ENCODE assay signal across 8 mouse cellular contexts in genomic region chr3:89315930-89316831, GRCm38 (mm10). TPM values are rescaled to one million over a fixed set of nuclear protein-coding genes. Genes with fewer than 3 reads are reported as not detected.
DNase-seq lines count a peak whose midpoint lies in the region; ATAC-seq and TF ChIP-seq lines count a peak whose summit lies in the region.

No protein-coding gene starts in this region.

- H3K9ac ChIP-seq in heart, postnatal 0 days (replicated peaks; ENCODE audit: low read depth, low read length), result no peak overlapping the region
- H3K9ac ChIP-seq in liver, embryonic 13.5 days, result no peak overlapping the region

- no peak overlapping the region for H3K27ac ChIP-seq in heart, postnatal 0 days (ENCODE audit: low read depth)
- no peak overlapping the region for H3K27ac ChIP-seq in liver, embryonic 13.5 days

- 0 out of 2 replicates have a peak, but pooled peaks have one; percentile 4 for ATAC-seq in heart, postnatal 0 days (ENCODE audit: insufficient read depth, low read depth)
- peak; percentile 21; the same call in 1 of the 2 replicates for ATAC-seq in liver, embryonic 13.5 days (ENCODE audit: low read depth)

- H3K4me3 ChIP-seq in heart, postnatal 0 days (ENCODE audit: low read depth, low read length), result 0 out of 2 replicates have a peak overlapping the region, but pooled peaks have one; percentile 26
- H3K4me3 ChIP-seq in liver, embryonic 13.5 days (replicated peaks), result no peak overlapping the region

- H3K4me1 ChIP-seq in heart, postnatal 0 days (ENCODE audit: control insufficient read depth, insufficient read depth), result peaks cover 37% of the 10 kb centered on the region
- peaks cover 30% of the 10 kb centered on the region for H3K4me1 ChIP-seq in liver, embryonic 13.5 days (replicated peaks)

- TF ChIP-seq EP300 in heart, postnatal 0 days (IDR thresholded peaks at IDR 0.05; ENCODE audit: low read depth), result no peak

- peak overlapping the region; percentile 63 for H3K4me2 ChIP-seq in heart, postnatal 0 days (ENCODE audit: low read depth, low read length)
- H3K4me2 ChIP-seq in liver, embryonic 13.5 days, result peak overlapping the region; percentile 48

- peak; percentile 30 for DNase-seq in kidney, adult 9 months
- DNase-seq in kidney, adult 11 months, result no peak
- peak; percentile 60 for DNase-seq in ZHBTc4 (ENCODE audit: low read depth, low spot score)
- no peak for DNase-seq in heart, postnatal 0 days (ENCODE audit: low spot score)
- DNase-seq in liver, embryonic 13.5 days, result no peak
- DNase-seq in testis, postnatal 14 days (ENCODE audit: low spot score), result peak; percentile 38
- DNase-seq in retina, embryonic 14.5 days (ENCODE audit: low spot score), result no peak
- DNase-seq in layer of hippocampus, adult 18-20 months (ENCODE audit: low spot score in 2 of 2), result no peak

- no peak for TF ChIP-seq CTCF in heart, postnatal 0 days (IDR thresholded peaks at IDR 0.05; ENCODE audit: low read depth)

- 22% methylated on average over 40 of the region's 40 CpGs for WGBS in heart, postnatal 0 days
- 20% methylated on average over 40 of the region's 40 CpGs for WGBS in liver, embryonic 13.5 days (ENCODE audit: insufficient replicate concordance)

- peaks cover 51% of the 10 kb centered on the region for H3K27me3 ChIP-seq in heart, postnatal 0 days (ENCODE audit: control insufficient read depth, insufficient read depth, low read length)
- peaks cover 61% of the 10 kb centered on the region for H3K27me3 ChIP-seq in liver, embryonic 13.5 days

- no peaks in the 10 kb centered on the region for H3K36me3 ChIP-seq in heart, postnatal 0 days (replicated peaks; ENCODE audit: control insufficient read depth, insufficient read depth, low read length)
- H3K36me3 ChIP-seq in liver, embryonic 13.5 days, result no peaks in the 10 kb centered on the region

- H3K9me3 ChIP-seq in heart, postnatal 0 days (replicated peaks; ENCODE audit: control insufficient read depth, low read length), result no peaks in the 10 kb centered on the region
- H3K9me3 ChIP-seq in liver, embryonic 13.5 days (replicated peaks), result no peaks in the 10 kb centered on the region

RNA-seq across cellular contexts. Expression of gene Efna3, which starts 6.6 kb away (rescaled TPM):
- not detected in 2 replicates for total RNA-seq in heart, postnatal 0 days (2014; rRNA removed; ENCODE audit: low replicate concordance)
- polyA plus RNA-seq in heart, postnatal 0 days (2015; fragmentation: Nextera tagmentation; extraction: Ambion mirVana), result 0.12 and 0.44 TPM in 2 replicates
- 0.32 and 0.41 TPM in 2 replicates for polyA plus RNA-seq in liver, embryonic 13.5 days (2015; fragmentation: Nextera tagmentation; extraction: Ambion mirVana)
- total RNA-seq in layer of hippocampus, adult 18-20 months (2021), result 10 to 100 TPM; 78.2 to 80.1 TPM

RNA-seq across cellular contexts. Expression of gene Efna4, which starts 21.6 kb away (rescaled TPM):
- 2.7 and 7.2 TPM in 2 replicates for total RNA-seq in heart, postnatal 0 days (2014; rRNA removed; ENCODE audit: low replicate concordance)
- 2.6 and 3.5 TPM in 2 replicates for polyA plus RNA-seq in heart, postnatal 0 days (2015; fragmentation: Nextera tagmentation; extraction: Ambion mirVana)
- polyA plus RNA-seq in liver, embryonic 13.5 days (2015; fragmentation: Nextera tagmentation; extraction: Ambion mirVana), result 1.0 and 1.2 TPM in 2 replicates
- under 1 TPM; 0.53 to 0.77 TPM for total RNA-seq in layer of hippocampus, adult 18-20 months (2021)

RNA-seq across cellular contexts. Expression of gene Adam15, which starts 33.6 kb away (rescaled TPM):
- total RNA-seq in heart, postnatal 0 days (2014; rRNA removed; ENCODE audit: low replicate concordance), result 99.0 and 115 TPM in 2 replicates
- 72.3 and 82.2 TPM in 2 replicates for polyA plus RNA-seq in heart, postnatal 0 days (2015; fragmentation: Nextera tagmentation; extraction: Ambion mirVana)
- polyA plus RNA-seq in liver, embryonic 13.5 days (2015; fragmentation: Nextera tagmentation; extraction: Ambion mirVana), result 9.5 and 9.6 TPM in 2 replicates
- total RNA-seq in layer of hippocampus, adult 18-20 months (2021), result 100 to 1,000 TPM; 120 to 126 TPM

RNA-seq across cellular contexts. Expression of gene Efna1, which starts 35.2 kb away (rescaled TPM):
- 43.1 and 46.2 TPM in 2 replicates for total RNA-seq in heart, postnatal 0 days (2014; rRNA removed; ENCODE audit: low replicate concordance)
- 37.2 and 38.4 TPM in 2 replicates for polyA plus RNA-seq in heart, postnatal 0 days (2015; fragmentation: Nextera tagmentation; extraction: Ambion mirVana)
- polyA plus RNA-seq in liver, embryonic 13.5 days (2015; fragmentation: Nextera tagmentation; extraction: Ambion mirVana), result 4.3 and 4.6 TPM in 2 replicates
- 10 to 100 TPM in 1 of 2 experiments, 1 to 10 TPM in 1; 8.4 to 11.4 TPM for total RNA-seq in layer of hippocampus, adult 18-20 months (2021)

RNA-seq across cellular contexts. Expression of gene Dcst2, which starts 45.6 kb away (rescaled TPM):
- total RNA-seq in heart, postnatal 0 days (2014; rRNA removed; ENCODE audit: low replicate concordance), result 0.39 TPM in 1 of 2 replicates, not detected in the other
- 0.07 TPM in 1 of 2 replicates, not detected in the other for polyA plus RNA-seq in heart, postnatal 0 days (2015; fragmentation: Nextera tagmentation; extraction: Ambion mirVana)
- polyA plus RNA-seq in liver, embryonic 13.5 days (2015; fragmentation: Nextera tagmentation; extraction: Ambion mirVana), result 0.07 and 0.08 TPM in 2 replicates
- under 1 TPM; 0.22 to 0.41 TPM for total RNA-seq in layer of hippocampus, adult 18-20 months (2021)

Comparison
In these comparisons a context has a peak if more than half of its experiments do, and no peak if none do; other contexts are left out.
1. DNase-seq: peak in kidney, adult 9 months (single experiment), ZHBTc4 (single experiment) and testis, postnatal 14 days (single experiment); none in kidney, adult 11 months (single experiment), heart, postnatal 0 days (single experiment), liver, embryonic 13.5 days (single experiment), retina, embryonic 14.5 days (single experiment) and layer of hippocampus, adult 18-20 months (0 of 2).
2. RNA of gene Efna3, which starts 6.6 kb away (total RNA-seq): 78.2 to 80.1 TPM in layer of hippocampus, adult 18-20 months; not detected in heart, postnatal 0 days; every median in the first group is over 10 times any median in the second.